Mouse (Mus musculus) embryonic facial prominence, embryonic 12.5 days (tissue): Measurements from ENCODE around the gene Gm14496. TPM values are rescaled to one million over a fixed set of nuclear protein-coding genes. Genes with fewer than 3 reads are reported as not detected.
"Not testable (repeated sequence)": the region's sequence is repeated elsewhere in the genome, so short reads cannot be mapped to it uniquely, and the experiment has no call there.

Experiments
- ATAC-seq: fragments of 200-750 bp; cut with Nextera tagmentation; 2 replicates; pipeline ENCODE4 v1.8.0; 2017; ENCODE audit not compliant: insufficient number of reproducible peaks, insufficient read depth, low FRiP score, low TSS enrichment
- H3K27ac ChIP-seq: fragments of 300-500 bp; sonication (generic); 2 replicates; pipeline ENCODE4 v1.5.1; 2016; ENCODE audit warnings: mild to moderate bottlenecking
- H3K27me3 ChIP-seq: fragments of 300-500 bp; sonication (generic); 2 replicates; pipeline ENCODE4 v1.6.1; 2016; ENCODE audit warnings: mild to moderate bottlenecking, moderate library complexity
- H3K36me3 ChIP-seq: fragments of 300-500 bp; sonication (generic); 2 replicates; pipeline ENCODE4 v1.6.1; 2016; ENCODE audit warnings: mild to moderate bottlenecking
- H3K4me1 ChIP-seq: fragments of 300-500 bp; sonication (generic); 2 replicates; pipeline ENCODE4 v1.6.1; 2016
- H3K4me2 ChIP-seq: fragments of 300-500 bp; sonication (generic); replicated peaks from 2 replicates; pipeline ENCODE4 v1.6.1; 2016; ENCODE audit warnings: mild to moderate bottlenecking, moderate library complexity
- H3K4me3 ChIP-seq: fragments of 300-500 bp; sonication (generic); 2 replicates; pipeline ENCODE4 v1.5.1; 2016; ENCODE audit warnings: mild to moderate bottlenecking
- H3K9ac ChIP-seq: fragments of 300-500 bp; sonication (generic); 2 replicates; pipeline ENCODE4 v1.6.1; 2016; ENCODE audit warnings: mild to moderate bottlenecking, moderate library complexity
- H3K9me3 ChIP-seq: fragments of 300-500 bp; sonication (generic); 2 replicates; pipeline ENCODE4 v1.6.1; 2016; ENCODE audit warnings: mild to moderate bottlenecking, moderate library complexity
- WGBS: fragments of 180-500 bp; shearing (Covaris S2); methylation state at CpG from one replicate; pipeline ENCODE4 v1.1.7; 2016; 5-methylcytosine and 5-hydroxymethylcytosine counted together
- polyA plus RNA-seq: library from polyadenylated mRNA; unstranded; fragments of >200 nt; fragmentation: Nextera tagmentation; extraction: Ambion mirVana; gene quantifications from 2 replicates; pipeline ENCODE4 v1.2.1, GENCODE M21; 2016

Gene Gm14496
- polyA plus RNA-seq = not detected in 2 replicates

DNA sequence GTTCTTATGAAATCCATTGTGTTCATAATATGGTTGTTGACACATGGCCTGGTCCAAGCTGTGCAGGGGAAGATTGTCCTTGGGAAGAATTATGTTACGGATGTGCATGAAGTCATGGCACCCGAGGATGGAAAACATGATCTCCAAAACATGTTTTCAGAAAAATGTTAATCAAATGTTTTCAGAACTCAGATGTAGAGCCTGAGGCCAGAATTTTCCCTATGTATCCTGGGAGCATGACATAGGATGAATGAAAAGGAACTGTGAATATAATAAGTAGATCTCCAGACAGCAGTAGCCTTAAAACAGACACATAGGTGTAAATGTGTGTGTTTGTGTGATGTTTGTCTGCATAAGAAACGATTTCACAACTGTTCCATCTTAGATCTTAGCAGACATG lies at the start of gene Gm14496:
Gene Gm14496, plus strand, starts transcription at position 301 of the 400 bp plus-strand sequence.
- Histone ChIP-seq H3K27me3 (no peaks in the 10 kb centered on the region), H3K9ac (no peak within 1 kb of the TSS), H3K4me2 (no peak within 1 kb of the TSS), H3K36me3 (no peaks in the 10 kb centered on the region), H3K4me3 (no peak within 1 kb of the TSS), H3K27ac (no peak within 1 kb of the TSS), H3K4me1 (no peaks in the 10 kb centered on the region), H3K9me3 (no peaks in the 10 kb centered on the region)
- WGBS = 73% methylated on average over 3 of the region's 3 CpGs
- no peak for ATAC-seq

DNA sequence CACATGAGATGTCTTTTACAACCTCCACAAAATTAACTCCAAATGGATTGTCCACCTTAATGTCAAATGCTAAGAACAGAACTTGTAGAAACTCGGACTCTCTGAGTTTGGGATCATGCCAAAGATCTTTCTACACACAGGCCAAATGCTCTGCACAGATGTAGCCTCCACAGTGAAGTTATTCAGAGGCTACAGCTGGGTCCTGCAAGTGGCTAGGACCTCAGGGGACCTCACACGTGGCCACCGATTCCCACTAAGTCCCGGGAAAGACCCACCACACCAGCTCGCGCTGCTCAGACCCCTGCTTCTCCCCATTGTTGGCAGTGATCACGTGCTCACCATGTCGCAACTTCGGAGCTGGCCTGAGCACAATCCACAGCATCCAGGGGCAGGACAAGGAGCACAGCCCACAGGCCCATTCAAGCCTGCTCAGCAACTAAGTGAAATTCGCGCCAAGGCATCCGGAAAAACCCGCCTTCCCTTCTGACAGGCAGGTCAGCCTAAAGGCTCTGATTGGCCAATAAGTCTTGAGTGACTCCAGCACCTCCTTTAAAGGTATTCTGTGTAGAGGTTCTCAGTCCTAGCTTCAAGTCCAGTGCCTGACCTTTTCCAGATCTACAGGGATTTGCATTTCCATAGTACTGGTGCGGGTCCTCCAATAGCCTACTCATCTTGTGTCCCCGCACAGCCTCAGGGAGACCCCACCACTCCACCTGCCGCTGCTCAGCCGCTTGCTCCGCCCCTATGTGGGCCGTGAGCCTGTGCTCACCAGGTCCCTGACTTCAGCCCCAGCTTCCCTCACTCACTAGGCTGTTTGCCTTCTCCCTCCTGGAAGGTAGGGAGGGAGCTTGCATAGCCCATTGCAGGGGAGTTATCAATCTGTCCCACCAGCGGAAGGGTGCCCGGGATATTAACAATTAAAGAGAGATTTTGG lies 37.9 kb upstream of the Gm14496 start:
- 0 out of 2 replicates have a peak overlapping the region, but pooled peaks have one; percentile 6 for H3K4me3 ChIP-seq
- not testable (repeated sequence) for H3K27me3 ChIP-seq, ATAC-seq, H3K4me1 ChIP-seq, H3K9ac ChIP-seq, H3K9me3 ChIP-seq, H3K27ac ChIP-seq, H3K36me3 ChIP-seq
- 22% methylated on average over 21 of the region's 21 CpGs for WGBS
- peak overlapping the region; percentile 38 for H3K4me2 ChIP-seq

- no peak overlapping the region for H3K27ac ChIP-seq
- no peaks in the 10 kb centered on the region for H3K27me3 ChIP-seq
- WGBS = 71% methylated on average over 7 of the region's 7 CpGs
- no peak for ATAC-seq
- no peak overlapping the region for H3K9ac ChIP-seq
- H3K36me3 ChIP-seq = no peaks in the 10 kb centered on the region
- H3K4me1 ChIP-seq = no peaks in the 10 kb centered on the region
- H3K4me2 ChIP-seq = no peak overlapping the region
- H3K4me3 ChIP-seq = no peak overlapping the region
- H3K9me3 ChIP-seq = no peaks in the 10 kb centered on the region
Observed at GRCm38 (mm10) chr2:181968395-181968794, 22.5 kb upstream of the Gm14496 start.

DNA sequence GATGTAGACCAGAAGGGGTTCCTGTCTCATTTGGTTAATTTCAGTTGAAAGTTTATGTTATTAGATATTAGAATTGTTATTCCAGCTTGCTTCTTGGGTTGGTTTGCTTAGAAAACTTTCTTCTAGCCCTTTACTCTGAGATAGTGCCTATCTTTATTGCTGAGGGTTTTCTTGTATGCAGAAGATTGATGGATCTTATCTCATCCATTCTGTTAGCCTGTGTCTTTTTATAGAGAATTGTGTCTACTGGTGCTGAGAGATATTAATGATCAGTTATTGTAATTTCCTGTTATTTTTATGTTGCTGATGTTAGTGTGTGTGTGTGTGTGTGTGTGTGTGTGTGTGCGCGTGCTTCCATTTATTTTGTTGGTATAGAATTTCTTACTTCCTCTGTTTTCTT lies 21.7 kb upstream of the Gm14496 start:
- WGBS = 89% methylated on average over 2 of the region's 2 CpGs
- Histone ChIP-seq H3K4me3 (no peak overlapping the region), H3K4me1 (no peaks in the 10 kb centered on the region), H3K36me3 (no peaks in the 10 kb centered on the region), H3K9me3 (no peaks in the 10 kb centered on the region), H3K27me3 (no peaks in the 10 kb centered on the region), H3K9ac (no peak overlapping the region), H3K27ac (no peak overlapping the region), H3K4me2 (no peak overlapping the region)
- ATAC-seq = no peak

DNA sequence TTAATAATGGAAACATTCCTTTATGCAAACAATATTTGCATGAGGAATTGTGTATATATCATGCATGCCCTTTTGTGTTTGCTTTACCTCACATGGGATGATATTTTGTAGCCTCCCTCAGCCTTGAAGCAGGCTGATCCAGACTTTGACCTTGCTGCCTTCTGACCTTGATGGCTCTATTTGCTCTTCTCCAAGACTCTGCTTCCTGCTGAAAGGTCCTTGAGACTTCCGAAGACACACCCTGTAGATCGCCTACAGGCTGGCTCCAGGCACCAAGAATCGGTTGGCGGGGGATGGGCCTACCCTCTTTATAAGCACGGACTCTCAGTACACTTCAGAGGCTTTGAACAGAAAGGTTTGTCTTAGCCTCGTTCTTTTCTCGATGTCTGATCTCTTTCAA lies 9.0 kb upstream of the Gm14496 start:
- not testable (repeated sequence) for H3K9me3 ChIP-seq, H3K27ac ChIP-seq, H3K4me3 ChIP-seq, H3K4me1 ChIP-seq, H3K36me3 ChIP-seq, H3K27me3 ChIP-seq, H3K9ac ChIP-seq, ATAC-seq, H3K4me2 ChIP-seq
- 78% methylated on average over 7 of the region's 7 CpGs for WGBS

Other genes starting within 250 kb of the Gm14496 start
- 6.0 and 6.7 TPM in 2 replicates for gene Myt1, start 227.8 kb upstream of the Gm14496 start, polyA plus RNA-seq
- 42.2 and 46.8 TPM in 2 replicates for gene Pcmtd2, start 153.3 kb upstream of the Gm14496 start, polyA plus RNA-seq
- 84.4 and 86.7 TPM in 2 replicates for gene Polr3k, start 126.8 kb upstream of the Gm14496 start, polyA plus RNA-seq